Mouse (Mus musculus) heart, adult 2 months (tissue): ENCODE results near the gene Lamb1. TPM values are rescaled to one million over a fixed set of nuclear protein-coding genes. Genes with fewer than 3 reads are reported as not detected.

Source experiments
- DNase-seq, 2 experiments: peaks; one replicate each; pipeline ENCODE4 v3.0.0; 2021
- H3K27ac ChIP-seq: fragments of 200-600 bp; 2 replicates; pipeline ENCODE4 v1.8.1; 2022
- H3K27me3 ChIP-seq: fragments of 200-500 bp; 2 replicates; pipeline ENCODE4 v1.6.1; 2012; ENCODE audit warnings: mild to moderate bottlenecking, low read length, inconsistent platforms, mixed read lengths; ENCODE audit not compliant: control insufficient read depth, insufficient read depth
- H3K36me3 ChIP-seq: fragments of 200-500 bp; 2 replicates; pipeline ENCODE4 v1.6.1; 2012; ENCODE audit warnings: low read length, inconsistent platforms; ENCODE audit not compliant: control insufficient read depth, insufficient read depth
- H3K4me1 ChIP-seq: fragments of 200-500 bp; 2 replicates; pipeline ENCODE4 v1.6.1; 2011; ENCODE audit warnings: low read length; ENCODE audit not compliant: control insufficient read depth, insufficient read depth
- H3K4me3 ChIP-seq: fragments of 200-600 bp; 2 replicates; pipeline ENCODE4 v1.8.1; 2022
- H3K79me2 ChIP-seq: fragments of 200-500 bp; replicated peaks from 2 replicates; pipeline ENCODE4 v1.6.1; 2012; ENCODE audit warnings: mild to moderate bottlenecking, inconsistent platforms, low read length, moderate library complexity, mixed read lengths; ENCODE audit not compliant: control insufficient read depth, insufficient read depth
- H3K9ac ChIP-seq: fragments of 200-500 bp; 2 replicates; pipeline ENCODE4 v1.6.1; 2012; ENCODE audit warnings: low read depth, mild to moderate bottlenecking, control low read depth, inconsistent platforms, low read length, mixed read lengths
- CTCF ChIP-seq: fragments of 200-600 bp; IDR thresholded peaks from 2 replicates; pipeline ENCODE4 v1.8.1; 2022; ENCODE audit warnings: antibody characterized with exemption, mild to moderate bottlenecking, moderate library complexity
- EP300 ChIP-seq: fragments of 200-500 bp; IDR thresholded peaks from 2 replicates; pipeline ENCODE4 v1.6.1; 2011; ENCODE audit warnings: low read depth, low read length, control low read depth; ENCODE audit not compliant: insufficient read depth
- POLR2A ChIP-seq: fragments of 200-500 bp; IDR thresholded peaks from 2 replicates; pipeline ENCODE4 v1.6.1; 2011; ENCODE audit warnings: mild to moderate bottlenecking, low read depth, low read length, control low read depth; ENCODE audit not compliant: insufficient read depth
- WGBS: fragments of 180-500 bp; shearing (Covaris S2); methylation state at CpG from one replicate; pipeline ENCODE4 v1.1.7; 2018; 5-methylcytosine and 5-hydroxymethylcytosine counted together
- intact Hi-C: fragments of 180-260 bp; cut with DNase I; formaldehyde crosslinking; loops from one replicate; pipeline ENCODE4 v1.15.1; 2025
- polyA plus RNA-seq: library from polyadenylated mRNA; depleted of rRNA; stranded (reverse); fragments of >200 nt; gene quantifications from 2 replicates; pipeline ENCODE4 v1.2.3, GENCODE M21; 2012
- total RNA-seq, 2 experiments: library from RNA; stranded (reverse); gene quantifications; 2 replicates each; pipeline ENCODE4 v1.2.3; 2021

The Lamb1 gene
- total and polyA plus RNA-seq, 3 experiments = 25.1 to 58.1 (median 55.3) TPM

GRCm38 (mm10) chr12:31313136-31313535 is 48.1 kb downstream of the Lamb1 start:
- DNase-seq = peak in 1 of 2 experiments; percentile 43
- H3K9ac ChIP-seq = no peak overlapping the region
- H3K4me3 ChIP-seq = no peak overlapping the region
- WGBS = 62% methylated on average over 4 of the region's 4 CpGs
- no peak for TF ChIP-seq POLR2A
- no peak for TF ChIP-seq EP300
- no peak for TF ChIP-seq CTCF
- intact Hi-C loops = no loop called here
- no peaks in the 10 kb centered on the region for H3K36me3 ChIP-seq
- peaks cover under 1% of the 10 kb centered on the region for H3K4me1 ChIP-seq
- no peak overlapping the region for H3K27ac ChIP-seq
- no peaks in the 10 kb centered on the region for H3K79me2 ChIP-seq
- H3K27me3 ChIP-seq = no peaks in the 10 kb centered on the region

GRCm38 (mm10) chr12:31314310-31314709 is 49.3 kb downstream of the Lamb1 start:
- intact Hi-C loops = no loop called here
- peaks cover 2% of the 10 kb centered on the region for H3K4me1 ChIP-seq

GRCm38 (mm10) chr12:31315961-31316360 is 50.9 kb downstream of the Lamb1 start:
- Histone ChIP-seq H3K36me3 (no peaks in the 10 kb centered on the region), H3K9ac (no peak overlapping the region), H3K4me1 (peaks cover 2% of the 10 kb centered on the region), H3K27me3 (no peaks in the 10 kb centered on the region), H3K4me3 (no peak overlapping the region), H3K79me2 (no peaks in the 10 kb centered on the region), H3K27ac (no peak overlapping the region)
- TF ChIP-seq CTCF (no peak), POLR2A (no peak), EP300 (no peak)
- intact Hi-C loops = no loop called here
- no peak for DNase-seq
- WGBS = 64% methylated on average over 6 of the region's 6 CpGs

More at GRCm38 (mm10) chr12:31314310-31314709, 49.3 kb downstream of the Lamb1 start:
- Histone ChIP-seq H3K27ac (no peak overlapping the region), H3K4me3 (no peak overlapping the region), H3K9ac (no peak overlapping the region), H3K36me3 (no peaks in the 10 kb centered on the region), H3K79me2 (no peaks in the 10 kb centered on the region), H3K27me3 (no peaks in the 10 kb centered on the region)
- TF ChIP-seq CTCF (no peak), EP300 (no peak), POLR2A (no peak)
- 70% methylated on average over 7 of the region's 7 CpGs for WGBS
- no peak for DNase-seq

- intact Hi-C loops = no loop called here
- no peak overlapping the region for H3K27ac ChIP-seq
- H3K36me3 ChIP-seq = no peaks in the 10 kb centered on the region
Observed at GRCm38 (mm10) chr12:31317670-31318408, 52.8 kb downstream of the Lamb1 start.

GRCm38 (mm10) chr12:31318409-31318963 is 53.5 kb downstream of the Lamb1 start:
- intact Hi-C loops = no loop called here
- H3K27ac ChIP-seq = no peak overlapping the region
- H3K79me2 ChIP-seq = no peaks in the 10 kb centered on the region; the same call in 1 of the 2 replicates
- DNase-seq = peak in 1 of 2 experiments; percentile 37
- H3K9ac ChIP-seq = no peak overlapping the region
- TF ChIP-seq POLR2A = no peak
- no peak for TF ChIP-seq EP300
- no peak for TF ChIP-seq CTCF
- H3K4me1 ChIP-seq = peaks cover 2% of the 10 kb centered on the region
- H3K4me3 ChIP-seq = no peak overlapping the region
- WGBS = 56% methylated on average over 10 of the region's 10 CpGs
- H3K36me3 ChIP-seq = no peaks in the 10 kb centered on the region
- H3K27me3 ChIP-seq = no peaks in the 10 kb centered on the region

More at GRCm38 (mm10) chr12:31317670-31318408, 52.8 kb downstream of the Lamb1 start:
- DNase-seq = no peak
- H3K27me3 ChIP-seq = no peaks in the 10 kb centered on the region
- H3K4me1 ChIP-seq = peaks cover 2% of the 10 kb centered on the region
- H3K79me2 ChIP-seq = no peaks in the 10 kb centered on the region; the same call in 1 of the 2 replicates
- TF ChIP-seq POLR2A (no peak), CTCF (no peak), EP300 (no peak)
- H3K9ac ChIP-seq = no peak overlapping the region
- no peak overlapping the region for H3K4me3 ChIP-seq
- WGBS = 66% methylated on average over 7 of the region's 7 CpGs

- no peaks in the 10 kb centered on the region; the same call in 1 of the 2 replicates for H3K79me2 ChIP-seq
- no peak overlapping the region for H3K9ac ChIP-seq
- intact Hi-C loops = no loop called here
- 83% methylated on average over 13 of the region's 13 CpGs for WGBS
- H3K27ac ChIP-seq = no peak overlapping the region
- TF ChIP-seq CTCF (no peak), POLR2A (no peak), EP300 (no peak)
- peaks cover 3% of the 10 kb centered on the region for H3K36me3 ChIP-seq
- H3K27me3 ChIP-seq = no peaks in the 10 kb centered on the region
- DNase-seq = no peak
- no peak overlapping the region for H3K4me3 ChIP-seq
- H3K4me1 ChIP-seq = peaks cover 2% of the 10 kb centered on the region
Observed at GRCm38 (mm10) chr12:31320817-31321216, 55.8 kb downstream of the Lamb1 start.
